Mouse (Mus musculus): Measurements from ENCODE around the gene Aurkaip1.

Gene Aurkaip1

GRCm38 (mm10) chr4:155829866-155830265, 1.2 kb upstream of the Aurkaip1 start:
- in situ Hi-C loops (cut with MboI, MseI) = no loop called here

DNA sequence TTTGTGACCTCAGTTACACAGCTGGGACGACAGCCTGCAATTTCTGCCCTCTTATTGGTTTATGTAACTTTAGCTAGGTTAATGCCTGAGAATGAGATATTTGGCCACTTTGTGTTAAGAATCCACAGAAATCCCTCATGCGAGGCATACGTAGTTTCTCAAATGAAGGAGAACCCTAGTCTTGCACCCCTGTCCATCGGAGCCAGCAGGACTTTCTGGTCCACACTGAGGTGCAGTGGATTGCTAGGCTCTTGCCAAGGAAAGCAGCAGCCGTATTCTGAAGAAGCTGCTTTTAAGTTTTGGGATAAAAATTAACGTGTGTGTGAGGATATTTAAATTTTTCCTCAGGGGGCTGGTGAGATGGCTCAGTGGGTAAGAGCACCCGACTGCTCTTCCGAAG, 476 bp upstream of the Aurkaip1 start:
- in situ Hi-C loops (cut with MboI, MseI) = no loop called here

DNA sequence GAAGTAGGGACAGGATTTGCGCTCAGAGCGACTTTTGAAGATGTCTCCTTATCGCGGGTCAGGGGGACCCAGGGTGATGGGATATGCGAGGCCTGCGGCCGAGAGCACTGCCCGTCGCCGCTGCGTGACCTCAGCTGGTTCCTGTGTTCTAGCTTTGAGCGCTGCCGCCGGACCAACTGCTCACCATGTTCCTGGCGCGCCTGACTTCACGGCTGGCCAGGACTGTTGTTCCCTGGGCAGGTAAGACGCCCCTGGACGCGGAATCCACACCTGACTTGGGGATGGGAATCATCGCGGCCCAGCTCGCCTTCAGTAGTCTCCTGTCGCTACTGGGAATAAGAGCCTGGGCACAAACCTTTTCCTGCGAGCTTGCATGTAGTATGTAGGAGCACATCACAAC, 759 bp downstream of the Aurkaip1 start:
- in situ Hi-C loops (cut with MboI, MseI) = no loop called here

DNA sequence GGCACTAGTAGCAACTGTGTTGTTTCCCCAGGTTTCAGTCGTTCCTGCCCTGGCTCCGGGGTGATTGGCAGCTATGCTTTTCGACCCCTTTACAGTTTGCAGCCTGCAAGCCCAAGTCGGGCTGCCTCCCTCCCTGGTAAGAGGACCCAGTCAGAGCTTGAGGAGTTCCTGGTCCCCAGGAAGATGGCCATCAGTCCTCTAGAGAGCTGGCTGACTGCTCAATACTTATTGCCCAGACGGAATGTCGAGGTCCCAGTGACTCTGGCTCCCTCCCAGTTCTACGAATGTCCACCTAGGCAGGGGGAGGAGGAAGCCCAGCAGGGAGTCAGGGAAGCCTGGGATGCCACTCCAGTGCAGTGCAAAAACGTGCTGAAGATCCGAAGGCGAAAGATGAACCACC, 1.2 kb downstream of the Aurkaip1 start:
- in situ Hi-C loops (cut with MboI, MseI) = no loop called here

GRCm38 (mm10) chr4:155833234-155833633, 2.2 kb downstream of the Aurkaip1 start:
- in situ Hi-C loops (cut with MboI, MseI) = no loop called here

DNA sequence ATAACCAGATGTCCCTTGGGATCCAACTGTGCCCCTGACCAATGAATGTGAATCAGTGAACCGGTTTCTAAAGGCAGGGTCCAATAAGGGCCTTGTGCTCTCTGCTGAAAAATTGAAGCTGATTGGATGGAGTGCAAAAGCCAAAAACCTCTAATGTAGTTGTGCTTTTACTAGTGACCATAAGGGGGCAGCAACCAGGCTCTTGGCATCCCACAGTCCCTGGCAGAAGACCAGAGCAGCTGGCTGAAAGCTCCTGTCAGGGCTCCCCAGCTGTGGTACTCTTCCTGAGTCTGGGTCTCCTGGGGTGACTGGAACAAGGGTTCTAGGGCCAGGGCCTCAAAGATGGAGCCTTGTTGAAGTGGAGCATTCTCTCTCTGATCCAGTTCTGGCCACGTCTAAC, 2.8 kb downstream of the Aurkaip1 start:
- in situ Hi-C loops (cut with MboI, MseI) = no loop called here

GRCm38 (mm10) chr4:155837404-155838010, 6.4 kb downstream of the Aurkaip1 start:
- in situ Hi-C loops (cut with MboI, MseI) = no loop called here

GRCm38 (mm10) chr4:155838187-155839153, 7.4 kb downstream of the Aurkaip1 start:
- in situ Hi-C loops (cut with MboI, MseI) = no loop called here

DNA sequence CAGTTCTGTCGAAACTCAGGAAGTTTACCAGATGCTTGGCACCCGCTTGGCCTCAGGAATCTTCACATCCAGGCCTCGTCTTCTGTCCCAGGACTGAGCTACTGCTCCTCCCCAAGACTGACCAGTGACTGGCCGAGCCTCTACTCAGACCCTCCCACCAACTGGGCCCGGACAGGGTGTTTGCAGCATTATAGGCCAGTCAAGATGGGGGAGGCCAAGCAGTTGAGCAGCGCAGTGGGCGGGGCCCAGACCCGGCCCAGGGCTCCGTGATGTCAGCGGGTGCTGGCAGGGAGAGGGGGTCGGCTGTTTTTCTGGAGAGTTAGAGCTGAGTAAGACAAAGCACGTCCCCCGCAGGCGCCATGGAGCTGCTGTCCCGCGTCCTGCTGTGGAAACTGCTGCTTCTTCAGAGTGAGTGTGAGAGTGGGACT, 8.4 kb downstream of the Aurkaip1 start, which contains the start of gene Mxra8:
Mxra8 (plus strand) TSS at position 198 of the 428 bp plus-strand sequence.
- in situ Hi-C loops (cut with MboI, MseI) = no loop called here

GRCm38 (mm10) chr4:155840076-155841002, 9.3 kb downstream of the Aurkaip1 start:
- in situ Hi-C loops (cut with MboI, MseI) = no loop called here

GRCm38 (mm10) chr4:155841003-155841454, 10.0 kb downstream of the Aurkaip1 start:
- in situ Hi-C loops (cut with MboI, MseI) = no loop called here

GRCm38 (mm10) chr4:155841651-155842270, 10.7 kb downstream of the Aurkaip1 start:
- in situ Hi-C loops (cut with MboI, MseI) = no loop called here

DNA sequence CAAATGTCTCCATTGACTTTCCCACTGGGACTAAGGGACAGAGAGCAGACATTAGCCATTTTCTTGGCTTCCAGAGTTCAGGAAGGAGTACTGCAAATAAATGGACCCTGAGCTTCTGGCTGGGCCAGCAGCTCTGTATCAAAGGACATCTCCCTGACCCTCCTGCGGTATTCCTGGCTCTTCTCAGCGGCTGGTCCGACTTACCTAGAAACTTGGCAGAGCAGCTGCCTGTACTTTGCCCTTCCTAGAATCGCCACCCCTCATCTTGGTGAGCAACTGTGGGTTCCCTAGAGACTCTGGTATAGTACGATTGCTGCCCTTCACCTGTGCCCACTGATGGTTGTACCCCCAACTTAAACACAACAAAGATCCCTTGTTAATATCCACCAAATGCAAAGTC, 12.2 kb downstream of the Aurkaip1 start:
- in situ Hi-C loops (cut with MboI, MseI) = no loop called here

GRCm38 (mm10) chr4:155846871-155847578, 16.0 kb downstream of the Aurkaip1 start, which contains the start of gene Dvl1:
Gene Dvl1 (plus strand): TSS chr4:155847402.
- in situ Hi-C loops (cut with MboI, MseI) = no loop called here

GRCm38 (mm10) chr4:155847591-155848352, 16.7 kb downstream of the Aurkaip1 start:
- in situ Hi-C loops (cut with MboI, MseI) = no loop called here

GRCm38 (mm10) chr4:155848434-155849095, 17.5 kb downstream of the Aurkaip1 start:
- in situ Hi-C loops (cut with MboI, MseI) = no loop called here

DNA sequence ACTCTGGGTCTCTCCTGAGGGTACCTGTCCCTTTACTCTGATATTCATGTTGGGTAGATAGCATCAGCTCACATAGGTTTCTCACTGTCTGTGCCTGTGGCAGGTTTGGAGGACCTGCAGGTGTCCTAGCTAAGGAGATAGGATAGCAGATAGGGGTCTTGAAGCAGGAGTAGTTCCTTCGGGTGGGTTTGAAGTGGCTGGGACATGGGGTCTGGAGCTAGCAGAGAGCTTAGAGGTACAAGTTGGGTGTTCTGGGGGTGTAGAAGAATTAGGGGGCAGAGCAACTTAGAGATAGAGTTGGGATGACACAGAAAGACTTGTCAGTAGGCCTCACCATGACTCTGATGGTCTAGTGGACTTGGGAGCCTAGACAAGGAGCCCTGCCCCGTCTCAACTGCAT, 18.3 kb downstream of the Aurkaip1 start:
- in situ Hi-C loops (cut with MboI, MseI) = no loop called here

DNA sequence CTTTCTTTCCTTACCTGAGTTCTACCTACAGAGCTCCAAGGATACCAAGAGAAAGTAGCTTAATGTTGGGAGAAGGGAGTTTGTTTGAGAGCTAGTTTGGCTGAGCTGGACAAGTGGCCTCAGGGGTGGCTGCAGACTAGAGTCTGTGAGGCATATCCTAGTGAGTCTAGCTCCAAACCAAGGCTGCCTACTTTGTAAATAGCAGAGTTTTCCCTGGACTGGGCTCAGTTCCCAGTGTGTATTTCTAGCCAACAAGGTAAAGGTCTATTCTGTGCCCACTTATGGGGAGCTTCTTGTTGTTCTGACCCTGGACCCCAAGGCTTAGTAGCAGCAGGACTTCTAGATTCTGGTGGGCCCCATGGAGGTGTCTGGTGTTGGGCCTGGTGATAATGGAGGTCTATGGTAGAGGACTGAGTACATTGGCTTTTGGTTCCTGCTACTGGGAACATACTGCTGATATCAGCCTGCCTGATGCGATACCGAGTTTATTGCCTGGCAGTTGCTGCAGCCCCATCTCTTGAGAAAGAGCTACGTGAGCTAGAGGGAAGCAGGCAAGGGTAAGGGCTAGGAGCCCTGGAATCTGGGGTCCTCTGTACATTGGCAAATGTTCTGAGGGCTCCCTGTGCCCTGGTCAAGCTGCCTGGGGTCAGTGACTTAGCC, 18.9 kb downstream of the Aurkaip1 start:
- in situ Hi-C loops (cut with MboI, MseI) = no loop called here

GRCm38 (mm10) chr4:155851368-155851767, 20.3 kb downstream of the Aurkaip1 start:
- in situ Hi-C loops (cut with MboI, MseI) = no loop called here
